Mouse (Mus musculus) liver, embryonic 14.5 days (tissue): Measurements from ENCODE around the gene Ppp1r27. TPM values are rescaled to one million over a fixed set of nuclear protein-coding genes. Genes with fewer than 3 reads are reported as not detected.
"Not testable (repeated sequence)": the region's sequence is repeated elsewhere in the genome, so short reads cannot be mapped to it uniquely, and the experiment has no call there.

Source experiments
- ATAC-seq: fragments of 200-750 bp; cut with Nextera tagmentation; 2 replicates; pipeline ENCODE4 v1.8.0; 2017; ENCODE audit warnings: moderate number of reproducible peaks, mild to moderate bottlenecking, moderate library complexity; ENCODE audit not compliant: insufficient read depth
- DNase-seq, 3 experiments: peaks; one replicate each; pipeline ENCODE4 v3.0.0-alpha.2; 2012 to 2013; ENCODE audit warnings: low read depth in 3 of 3, low spot score in 3 of 3
- H3K27ac ChIP-seq: fragments of 300-500 bp; sonication (generic); 2 replicates; pipeline ENCODE4 v1.5.1; 2014; ENCODE audit warnings: moderate library complexity, mild to moderate bottlenecking, control low read depth, inconsistent platforms
- H3K27me3 ChIP-seq: fragments of 300-500 bp; sonication (generic); 2 replicates; pipeline ENCODE4 v1.6.1; 2014; ENCODE audit warnings: mild to moderate bottlenecking, low read length, moderate library complexity; ENCODE audit not compliant: control insufficient read depth, insufficient read depth
- H3K36me3 ChIP-seq: fragments of 300-500 bp; sonication (generic); replicated peaks from 2 replicates; pipeline ENCODE4 v1.6.1; 2014; ENCODE audit warnings: low read depth; ENCODE audit not compliant: control insufficient read depth, insufficient read depth
- H3K4me1 ChIP-seq, 2 experiments: fragments of 200-500 bp in 1 of 2; fragments of 300-500 bp in 1 of 2; sonication (generic) in 1 of 2; replicated peaks; 2 replicates each; pipeline ENCODE4 v1.6.1; 2012 to 2014; ENCODE audit warnings: antibody characterized with exemption in 1 of 2, inconsistent platforms in 1 of 2, low read length in 1 of 2; ENCODE audit not compliant: control insufficient read depth in 2 of 2, insufficient read depth in 2 of 2
- H3K4me2 ChIP-seq: fragments of 300-500 bp; sonication (generic); 2 replicates; pipeline ENCODE4 v1.6.1; 2014; ENCODE audit warnings: low read depth, mild to moderate bottlenecking, control low read depth, moderate library complexity
- H3K4me3 ChIP-seq, 2 experiments: fragments of 200-500 bp in 1 of 2; fragments of 300-500 bp in 1 of 2; sonication (generic) in 1 of 2; 2 replicates each; pipeline ENCODE4 v1.5.1; 2012 to 2014; ENCODE audit warnings: low read depth in 2 of 2, low read length in 2 of 2, mild to moderate bottlenecking in 2 of 2, control low read depth in 1 of 2, inconsistent platforms in 1 of 2, moderate library complexity in 1 of 2; ENCODE audit not compliant: insufficient read depth in 1 of 2
- H3K9ac ChIP-seq: fragments of 300-500 bp; sonication (generic); replicated peaks from 2 replicates; pipeline ENCODE4 v1.6.1; 2014; ENCODE audit warnings: mild to moderate bottlenecking, control low read depth, moderate library complexity
- H3K9me3 ChIP-seq: fragments of 300-500 bp; sonication (generic); 2 replicates; pipeline ENCODE4 v1.6.1; 2016; ENCODE audit warnings: low read length, mixed read lengths; ENCODE audit not compliant: control insufficient read depth
- CTCF ChIP-seq: IDR thresholded peaks from 2 replicates; pipeline ENCODE4 v1.5.1; 2016; ENCODE audit warnings: antibody characterized with exemption, low read depth, control low read depth
- EP300 ChIP-seq: IDR thresholded peaks from 2 replicates; pipeline ENCODE4 v1.6.1; 2016; ENCODE audit warnings: antibody characterized with exemption, low read depth
- WGBS: fragments of 180-500 bp; shearing (Covaris S2); extraction: QIAGEN DNeasy Blood & Tissue Kit; methylation state at CpG from one replicate; pipeline ENCODE4 v1.1.7; 2014; ENCODE audit not compliant: insufficient replicate concordance; 5-methylcytosine and 5-hydroxymethylcytosine counted together
- polyA plus RNA-seq, 2 experiments: library from polyadenylated mRNA; depleted of rRNA in 1 of 2; stranded (reverse) in 1 of 2; unstranded in 1 of 2; fragments of >200 nt; fragmentation: Nextera tagmentation in 1 of 2; extraction: Ambion mirVana in 1 of 2; gene quantifications; 2 replicates each; pipeline versions ENCODE4 v1.2.1 to v1.2.3; 2012 to 2014

Gene Ppp1r27
- polyA plus RNA-seq, 2 experiments: not detected

DNA sequence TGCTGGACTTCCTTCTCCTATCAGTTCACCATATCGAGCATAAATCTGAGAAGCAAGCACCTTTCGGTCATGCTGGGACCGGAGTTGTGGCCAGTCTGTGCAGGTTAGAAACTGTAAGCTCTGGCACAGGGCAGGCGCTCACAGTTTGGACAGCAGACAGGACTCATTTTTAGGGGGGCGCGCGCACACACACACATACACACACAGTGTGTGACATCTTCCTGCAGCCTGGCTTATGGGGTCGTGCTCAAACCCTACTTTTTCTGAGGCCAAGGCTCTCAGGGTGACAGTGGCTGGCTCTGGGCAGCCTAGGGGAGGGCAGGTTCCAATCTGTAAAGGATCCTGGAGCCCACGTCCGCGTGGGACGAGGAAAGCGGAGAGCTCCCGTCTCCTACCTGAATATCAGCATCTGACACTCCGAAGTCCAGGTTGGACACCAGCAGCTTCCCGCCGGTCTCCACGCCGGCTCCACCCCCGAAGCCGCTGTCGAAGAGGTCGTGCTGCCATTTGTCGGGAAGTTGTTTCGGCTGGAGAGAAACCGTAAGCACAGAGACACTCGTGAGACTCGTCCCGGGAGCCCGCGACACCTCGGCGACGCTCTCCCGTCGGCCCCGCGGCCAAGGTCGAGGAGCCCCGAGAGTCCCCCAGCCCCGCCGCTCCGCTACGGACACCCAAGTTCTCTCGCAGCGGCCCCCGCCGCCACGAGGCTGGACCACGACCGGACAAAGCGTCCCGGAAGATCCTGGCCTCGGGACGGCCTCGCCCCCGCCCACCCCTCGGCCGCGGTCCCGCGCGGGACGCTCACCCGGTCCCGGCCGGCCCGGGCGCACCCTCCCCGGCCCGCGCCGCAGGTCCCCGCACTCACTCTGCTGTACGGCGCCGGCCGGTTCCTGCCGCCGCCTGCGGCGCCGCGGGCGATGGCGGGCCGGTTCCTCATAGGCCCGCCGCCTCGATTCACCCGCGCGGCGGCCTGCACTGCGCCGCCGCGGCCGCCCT is 46.6 kb upstream of the Ppp1r27 start:
- ATAC-seq: peak; percentile 40
- peak overlapping the region; percentile 99 for H3K9ac ChIP-seq
- peaks cover 56% of the 10 kb centered on the region for H3K36me3 ChIP-seq
- H3K9me3 ChIP-seq: no peaks in the 10 kb centered on the region
- TF ChIP-seq EP300: no peak
- no peak for TF ChIP-seq CTCF
- WGBS: 3% methylated on average over 89 of the region's 99 CpGs
- no peak for DNase-seq
- H3K4me3 ChIP-seq: peak overlapping the region; percentile 89 to 100
- peak overlapping the region; percentile 96 for H3K27ac ChIP-seq
- H3K4me2 ChIP-seq: peak overlapping the region; percentile 100
- H3K4me1 ChIP-seq: peaks cover 21 to 25% of the 10 kb centered on the region in 2 experiments
- H3K27me3 ChIP-seq: no peaks in the 10 kb centered on the region

DNA sequence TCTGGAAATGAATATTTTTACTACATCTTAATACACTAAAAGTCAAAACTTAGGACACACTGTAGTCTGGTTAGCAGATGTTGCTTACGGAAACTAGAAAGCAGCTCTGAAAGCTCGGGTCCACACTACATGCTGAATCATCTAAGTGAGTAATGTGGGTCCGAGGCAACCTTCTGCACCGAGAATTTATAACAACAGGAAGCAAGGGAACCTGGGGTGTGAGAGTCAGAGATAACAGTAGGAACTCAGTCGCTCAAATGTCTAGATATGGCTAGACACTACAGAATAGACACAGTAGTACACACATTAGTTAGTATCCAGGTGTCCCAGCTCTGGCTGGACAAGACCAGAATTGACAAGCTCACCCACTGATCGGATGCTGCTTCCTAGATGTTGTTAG is 37.6 kb upstream of the Ppp1r27 start:
- H3K9ac ChIP-seq: no peak overlapping the region
- TF ChIP-seq CTCF: no peak
- H3K4me2 ChIP-seq: no peak overlapping the region
- peak; percentile 42; the same call in 1 of the 2 replicates for ATAC-seq
- peaks cover 0 to 7% of the 10 kb centered on the region in 2 experiments; a peak in 2 of 4 replicates for H3K4me1 ChIP-seq
- no peak overlapping the region for H3K4me3 ChIP-seq
- no peak overlapping the region for H3K27ac ChIP-seq
- peaks cover 84% of the 10 kb centered on the region for H3K36me3 ChIP-seq
- no peaks in the 10 kb centered on the region for H3K27me3 ChIP-seq
- no peaks in the 10 kb centered on the region for H3K9me3 ChIP-seq
- no peak for DNase-seq
- WGBS: 23% methylated on average over 6 of the region's 6 CpGs

DNA sequence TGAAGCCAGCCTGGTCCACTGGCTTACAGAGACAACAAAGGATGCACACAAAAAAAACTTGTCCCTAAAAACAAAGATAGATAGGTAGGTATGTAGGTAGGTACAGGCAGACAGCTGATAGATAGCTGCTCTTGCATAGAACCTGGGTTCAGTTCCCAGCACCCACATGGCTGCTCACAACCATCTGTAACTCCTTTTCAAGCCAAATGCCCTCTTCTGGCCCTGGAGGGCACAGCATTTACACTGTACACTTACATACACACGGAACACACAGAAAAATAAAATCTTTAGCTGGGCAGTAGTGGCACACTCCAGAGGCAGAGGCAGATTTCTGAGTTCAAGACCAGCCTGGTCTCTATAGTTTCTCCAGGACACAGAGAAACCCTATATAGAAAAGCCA is 33.0 kb upstream of the Ppp1r27 start:
- H3K36me3 ChIP-seq: peaks cover 47% of the 10 kb centered on the region
- no peak for ATAC-seq
- no peak for TF ChIP-seq CTCF
- no peak for TF ChIP-seq EP300
- no peak overlapping the region for H3K4me3 ChIP-seq
- DNase-seq: no peak
- no peaks in the 10 kb centered on the region for H3K9me3 ChIP-seq
- H3K4me1 ChIP-seq: peaks cover 17 to 18% of the 10 kb centered on the region in 2 experiments
- no peak overlapping the region for H3K27ac ChIP-seq
- H3K4me2 ChIP-seq: no peak overlapping the region
- H3K9ac ChIP-seq: no peak overlapping the region
- H3K27me3 ChIP-seq: no peaks in the 10 kb centered on the region
- WGBS: 83% methylated on average over 1 of the region's 1 CpGs

DNA sequence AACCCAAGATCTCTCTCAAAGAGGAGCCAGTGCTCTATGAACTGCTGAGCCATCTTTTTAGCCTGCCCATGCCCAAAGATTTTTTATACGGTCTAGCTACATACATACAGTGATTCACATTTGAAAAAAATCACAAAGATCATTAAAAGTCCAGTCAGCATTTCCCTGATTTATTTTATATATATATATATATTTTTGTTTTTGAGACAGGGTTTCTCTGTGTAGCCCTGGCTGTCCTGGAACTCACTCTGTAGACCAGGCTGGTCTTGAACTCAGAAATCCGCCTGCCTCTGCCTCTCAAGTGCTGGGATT is 32.0 kb upstream of the Ppp1r27 start:
- ATAC-seq, DNase-seq, H3K9ac ChIP-seq, H3K9me3 ChIP-seq, H3K4me3 ChIP-seq, H3K27ac ChIP-seq, H3K4me2 ChIP-seq, H3K27me3 ChIP-seq: not testable (repeated sequence)
- H3K4me1 ChIP-seq: peaks cover 13 to 17% of the 10 kb centered on the region in 2 experiments
- WGBS: 79% methylated on average over 2 of the region's 2 CpGs
- peaks cover 47% of the 10 kb centered on the region for H3K36me3 ChIP-seq

DNA sequence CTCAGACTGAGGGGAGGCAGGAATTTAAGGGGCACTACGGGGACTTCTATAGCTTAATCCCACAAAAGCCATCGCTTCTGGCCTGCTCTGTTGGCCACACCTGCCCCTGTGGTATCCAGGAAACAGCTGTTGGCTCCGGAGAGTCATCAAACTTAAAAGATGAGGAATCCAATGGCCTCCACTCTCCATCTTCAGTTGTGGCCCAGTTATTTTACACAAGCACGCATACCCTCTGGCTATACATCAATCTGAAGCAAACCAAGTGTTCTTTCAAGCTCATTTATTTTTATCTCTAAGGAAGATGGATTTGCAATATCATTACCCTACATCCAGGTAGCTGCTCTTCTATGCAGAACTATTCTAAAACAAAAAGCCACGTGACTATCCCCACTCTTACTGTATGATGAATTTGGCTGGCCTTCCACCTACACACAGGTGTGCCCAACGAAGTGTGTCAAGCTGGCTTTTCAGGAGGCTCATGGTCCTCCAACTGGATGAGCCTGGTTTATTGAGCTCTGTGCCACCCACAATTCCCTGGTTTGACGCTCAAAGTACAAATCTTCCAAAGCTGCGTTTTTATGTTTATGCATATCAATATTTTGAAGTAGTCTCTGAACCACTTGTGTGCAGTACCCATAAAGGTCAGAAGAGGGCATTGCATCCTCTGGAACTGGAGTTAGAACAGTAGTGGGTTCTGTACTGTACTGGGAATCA is 31.5 kb upstream of the Ppp1r27 start:
- TF ChIP-seq CTCF: peak; percentile 71
- no peak for TF ChIP-seq EP300
- H3K4me2 ChIP-seq: peak overlapping the region; percentile 98
- peak overlapping the region; percentile 86 to 89; a peak in 3 of 4 replicates for H3K4me3 ChIP-seq
- WGBS: 62% methylated on average over 8 of the region's 8 CpGs
- H3K27me3 ChIP-seq: no peaks in the 10 kb centered on the region
- H3K36me3 ChIP-seq: peaks cover 43% of the 10 kb centered on the region
- H3K4me1 ChIP-seq: peaks cover 13 to 17% of the 10 kb centered on the region in 2 experiments
- peak overlapping the region; percentile 70 for H3K27ac ChIP-seq
- H3K9me3 ChIP-seq: no peaks in the 10 kb centered on the region
- peak overlapping the region; percentile 86 for H3K9ac ChIP-seq
- DNase-seq: no peak
- no peak for ATAC-seq
